Mouse (Mus musculus) thymus, adult 2 months (tissue): ENCODE data around the gene Rarres1.

ENCODE experiments used
- CTCF ChIP-seq: fragments of 200-500 bp; IDR thresholded peaks from 2 replicates; pipeline ENCODE4 v1.5.1; 2012; ENCODE audit warnings: mild to moderate bottlenecking, control low read depth, low read length, moderate library complexity, borderline replicate concordance; ENCODE audit not compliant: control insufficient read depth, poor library complexity, insufficient read depth; ENCODE audit errors: extremely low read depth
- POLR2A ChIP-seq: fragments of 200-500 bp; IDR thresholded peaks from 2 replicates; pipeline ENCODE4 v1.6.1; 2012; ENCODE audit warnings: mild to moderate bottlenecking, low read length, control low read depth, moderate library complexity; ENCODE audit not compliant: control insufficient read depth, poor library complexity, insufficient read depth; ENCODE audit errors: extremely low read depth

DNA sequence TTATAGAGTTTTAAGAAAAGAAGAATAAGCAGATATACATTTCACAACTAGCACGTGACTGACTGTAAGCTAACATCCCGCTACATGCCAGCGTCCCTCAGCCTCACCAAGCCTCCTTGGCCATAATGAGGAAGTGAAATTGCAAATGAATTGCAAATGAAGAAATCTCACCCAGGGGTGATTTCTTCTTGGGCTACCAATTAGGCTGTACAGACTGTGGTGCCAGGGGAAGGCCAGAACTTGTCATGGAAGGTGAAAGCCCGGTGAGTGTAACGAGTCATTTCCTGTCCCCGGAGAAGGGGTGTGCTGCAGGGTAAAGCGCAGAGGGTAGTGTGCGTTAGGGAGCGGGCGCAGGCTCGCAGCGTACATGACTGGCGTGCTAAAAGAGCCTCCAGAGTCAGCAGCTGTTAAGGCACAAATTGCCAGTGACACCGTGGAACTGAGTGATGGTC, 41.9 kb upstream of the Rarres1 start:
- no peak for TF ChIP-seq POLR2A
- TF ChIP-seq CTCF, result no peak
